Mouse (Mus musculus) ES-Bruce4 (cell line): ENCODE results near the gene Antxr1.

Experiments
- CTCF ChIP-seq: IDR thresholded peaks from one replicate; pipeline ENCODE4 v1.8.1; 2011; ENCODE audit warnings: low read depth, low read length
- EP300 ChIP-seq: IDR thresholded peaks from 2 replicates; pipeline ENCODE4 v1.6.1; 2011; ENCODE audit warnings: low read depth, low read length; ENCODE audit not compliant: insufficient read depth
- POLR2A ChIP-seq: IDR thresholded peaks from one replicate; pipeline ENCODE4 v1.8.1; 2011; ENCODE audit warnings: low read length; ENCODE audit not compliant: insufficient read depth

GRCm38 (mm10) chr6:87258976-87259375, 76.6 kb downstream of the Antxr1 start:
- no peak for TF ChIP-seq CTCF
- TF ChIP-seq POLR2A, result no peak
- no peak for TF ChIP-seq EP300
